Mouse (Mus musculus) spleen, adult 2 months (tissue): ENCODE results near the gene Mbnl1. TPM values are rescaled to one million over a fixed set of nuclear protein-coding genes. Genes with fewer than 3 reads are reported as not detected.
A peak's percentile ranks its signal among the peaks of the same experiment; 100 is the strongest.

ENCODE experiments used
- DNase-seq, 2 experiments: peaks; one replicate each; pipeline versions ENCODE4 v3.0.0 to v3.0.0-alpha.2; 2012 to 2021; ENCODE audit warnings: low spot score in 2 of 2, low read depth in 1 of 2
- H3K27ac ChIP-seq: fragments of 200-500 bp; 2 replicates; pipeline ENCODE4 v1.5.1; 2012; ENCODE audit warnings: low read length, inconsistent platforms; ENCODE audit not compliant: insufficient read depth
- H3K27me3 ChIP-seq: fragments of 200-500 bp; 2 replicates; pipeline ENCODE4 v1.6.1; 2012; ENCODE audit warnings: mild to moderate bottlenecking, moderate library complexity, low read length, inconsistent platforms; ENCODE audit not compliant: control insufficient read depth, insufficient read depth
- H3K36me3 ChIP-seq: fragments of 200-500 bp; 2 replicates; pipeline ENCODE4 v1.6.1; 2012; ENCODE audit warnings: mild to moderate bottlenecking, low read length, inconsistent platforms; ENCODE audit not compliant: control insufficient read depth, insufficient read depth
- H3K4me1 ChIP-seq: fragments of 200-500 bp; 2 replicates; pipeline ENCODE4 v1.6.1; 2011; ENCODE audit warnings: inconsistent platforms; ENCODE audit not compliant: control insufficient read depth, insufficient read depth, insufficient read length
- H3K4me3 ChIP-seq: fragments of 200-500 bp; 2 replicates; pipeline ENCODE4 v1.5.1; 2011; ENCODE audit warnings: mild to moderate bottlenecking, inconsistent platforms; ENCODE audit not compliant: insufficient read depth, insufficient read length; ENCODE audit errors: extremely low read depth
- CTCF ChIP-seq: fragments of 200-500 bp; IDR thresholded peaks from 2 replicates; pipeline ENCODE4 v1.5.1; 2011; ENCODE audit warnings: mild to moderate bottlenecking, inconsistent platforms; ENCODE audit not compliant: insufficient read depth, insufficient read length, insufficient replicate concordance; ENCODE audit errors: extremely low read depth
- POLR2A ChIP-seq: fragments of 200-500 bp; IDR thresholded peaks from 2 replicates; pipeline ENCODE4 v1.6.1; 2011; ENCODE audit warnings: low read depth, low read length, inconsistent platforms
- WGBS: fragments of 180-500 bp; shearing (Covaris S2); methylation state at CpG from one replicate; pipeline ENCODE4 v1.1.7; 2018; 5-methylcytosine and 5-hydroxymethylcytosine counted together
- polyA plus RNA-seq: library from polyadenylated mRNA; depleted of rRNA; stranded (reverse); fragments of >200 nt; gene quantifications from 2 replicates; pipeline ENCODE4 v1.2.3, GENCODE M21; 2012

Mbnl1 gene
- polyA plus RNA-seq, 1 experiment, result 159 TPM

DNA sequence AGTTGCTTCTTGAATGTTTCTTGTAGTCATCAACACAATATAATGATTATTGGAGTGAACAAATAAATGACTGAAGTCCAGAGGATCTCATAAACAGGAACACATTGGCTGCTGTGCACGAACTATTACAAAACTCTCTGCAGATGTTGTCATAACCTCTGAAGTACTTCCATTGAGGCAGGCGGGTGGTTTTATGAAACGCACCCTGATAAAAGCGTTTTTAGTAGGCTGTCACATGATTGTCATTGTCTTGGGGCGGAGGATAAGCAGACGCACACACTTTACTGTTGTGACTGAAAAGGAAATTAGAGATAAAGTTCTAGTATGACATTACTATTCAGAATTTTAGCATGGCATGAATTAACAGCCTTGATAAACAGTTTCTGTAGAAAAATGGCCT is 131.6 kb downstream of the Mbnl1 start:
- H3K27ac ChIP-seq, result no peak overlapping the region
- H3K27me3 ChIP-seq, result no peaks in the 10 kb centered on the region
- H3K4me1 ChIP-seq, result no peaks in the 10 kb centered on the region; the same call in none of the 2 replicates
- WGBS, result 67% methylated on average over 6 of the region's 6 CpGs
- no peak for DNase-seq
- H3K36me3 ChIP-seq, result peaks cover 22% of the 10 kb centered on the region
- H3K4me3 ChIP-seq, result no peak overlapping the region
- TF ChIP-seq CTCF, result no peak
- TF ChIP-seq POLR2A, result no peak

- TF ChIP-seq POLR2A (no peak), CTCF (no peak)
- WGBS, result 39% methylated on average over 2 of the region's 2 CpGs
- H3K27me3 ChIP-seq, result no peaks in the 10 kb centered on the region
- no peak overlapping the region for H3K27ac ChIP-seq
- H3K4me1 ChIP-seq, result no peaks in the 10 kb centered on the region
- H3K4me3 ChIP-seq, result no peak overlapping the region
- DNase-seq, result peak in 1 of 2 experiments; percentile 14
- H3K36me3 ChIP-seq, result peaks cover 20% of the 10 kb centered on the region
Observed at GRCm38 (mm10) chr3:60608952-60609403, 136.3 kb downstream of the Mbnl1 start.

DNA sequence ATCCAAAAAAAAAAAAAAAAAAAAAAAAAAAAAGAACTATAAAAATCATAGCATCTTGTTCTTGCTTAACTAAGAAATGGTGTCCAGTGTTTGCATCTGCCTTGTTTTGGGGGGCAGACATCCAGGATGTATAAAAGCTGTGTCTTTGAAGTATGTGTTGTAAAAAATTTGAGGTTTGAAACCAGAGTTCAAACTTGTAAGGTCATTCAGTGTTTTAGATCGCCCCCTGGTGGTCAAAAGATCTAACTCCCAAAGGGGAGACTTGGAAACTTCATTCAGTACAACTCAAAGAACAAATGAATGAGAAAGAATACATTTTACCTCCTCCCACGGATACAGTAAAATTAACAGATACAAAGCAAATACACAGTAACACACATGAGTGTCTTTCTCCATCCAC is 139.2 kb downstream of the Mbnl1 start:
- no peaks in the 10 kb centered on the region; the same call in 1 of the 2 replicates for H3K4me1 ChIP-seq
- DNase-seq, result peak; percentile 49 to 57

GRCm38 (mm10) chr3:60613121-60613520 is 140.5 kb downstream of the Mbnl1 start:
- WGBS, result 90% methylated on average over 7 of the region's 7 CpGs

More for the DNA sequence above, 139.2 kb downstream of the Mbnl1 start:
- TF ChIP-seq CTCF (no peak), POLR2A (no peak)
- H3K4me3 ChIP-seq, result no peak overlapping the region
- WGBS, result 25% methylated on average over 2 of the region's 2 CpGs
- H3K27me3 ChIP-seq, result no peaks in the 10 kb centered on the region
- H3K27ac ChIP-seq, result no peak overlapping the region
- H3K36me3 ChIP-seq, result peaks cover 16% of the 10 kb centered on the region

DNA sequence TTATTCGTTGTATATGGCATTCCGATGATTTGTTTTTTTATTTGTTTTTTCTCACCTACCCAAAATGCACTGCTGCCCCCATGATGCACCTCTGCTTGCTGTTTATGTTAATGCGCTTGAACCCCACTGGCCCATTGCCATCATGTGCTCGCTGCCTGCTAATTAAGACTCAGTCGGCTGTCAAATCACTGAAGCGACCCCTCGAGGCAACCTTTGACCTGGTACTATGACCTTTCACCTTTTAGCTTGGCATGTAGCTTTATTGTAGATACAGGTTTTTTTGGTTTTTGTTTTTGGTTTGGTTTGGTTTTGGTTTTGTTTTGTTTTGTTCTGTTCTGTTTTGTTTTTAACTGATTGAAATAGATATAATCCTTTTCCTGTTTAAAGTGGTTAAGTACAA is 141.9 kb downstream of the Mbnl1 start:
- TF ChIP-seq POLR2A, result no peak
- no peak for TF ChIP-seq CTCF
- WGBS, result 92% methylated on average over 7 of the region's 7 CpGs
- Histone ChIP-seq H3K4me3 (no peak overlapping the region), H3K27me3 (no peaks in the 10 kb centered on the region), H3K36me3 (peaks cover 17% of the 10 kb centered on the region), H3K27ac (no peak overlapping the region), H3K4me1 (no peaks in the 10 kb centered on the region; the same call in 1 of the 2 replicates)
- no peak for DNase-seq

More at GRCm38 (mm10) chr3:60613121-60613520, 140.5 kb downstream of the Mbnl1 start:
- Histone ChIP-seq H3K4me1 (no peaks in the 10 kb centered on the region; the same call in 1 of the 2 replicates), H3K4me3 (no peak overlapping the region), H3K36me3 (peaks cover 15% of the 10 kb centered on the region), H3K27ac (no peak overlapping the region), H3K27me3 (no peaks in the 10 kb centered on the region)
- DNase-seq, result no peak
- TF ChIP-seq CTCF (no peak), POLR2A (no peak)

- Histone ChIP-seq H3K4me1 (no peaks in the 10 kb centered on the region; the same call in 1 of the 2 replicates), H3K27me3 (no peaks in the 10 kb centered on the region), H3K36me3 (peaks cover 18% of the 10 kb centered on the region), H3K4me3 (no peak overlapping the region), H3K27ac (no peak overlapping the region; the same call in 1 of the 2 replicates)
- no peak for DNase-seq
- TF ChIP-seq CTCF (no peak), POLR2A (no peak)
- 72% methylated on average over 11 of the region's 11 CpGs for WGBS
Observed at GRCm38 (mm10) chr3:60615057-60615606, 142.5 kb downstream of the Mbnl1 start.

DNA sequence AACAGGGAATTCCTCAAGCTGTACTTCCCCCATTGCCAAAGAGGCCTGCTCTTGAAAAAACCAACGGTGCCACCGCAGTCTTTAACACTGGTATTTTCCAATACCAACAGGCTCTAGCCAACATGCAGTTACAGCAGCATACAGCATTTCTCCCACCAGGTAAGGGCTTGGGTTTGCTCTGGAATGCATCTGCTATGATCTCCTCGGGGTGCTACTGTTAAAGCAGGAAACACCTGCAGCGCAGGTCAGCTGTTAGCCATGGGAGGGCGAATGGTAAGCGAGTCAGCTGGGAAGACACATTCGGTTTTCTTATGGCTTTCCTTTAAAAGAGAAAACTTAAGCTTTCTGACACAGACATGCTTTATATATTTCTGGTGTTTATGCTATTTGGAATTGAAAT is 143.0 kb downstream of the Mbnl1 start:
- peaks cover 20% of the 10 kb centered on the region for H3K36me3 ChIP-seq
- no peaks in the 10 kb centered on the region; the same call in 1 of the 2 replicates for H3K4me1 ChIP-seq
- no peaks in the 10 kb centered on the region for H3K27me3 ChIP-seq
- no peak overlapping the region for H3K4me3 ChIP-seq
- TF ChIP-seq CTCF (no peak), POLR2A (no peak)
- no peak overlapping the region; the same call in 1 of the 2 replicates for H3K27ac ChIP-seq
- DNase-seq, result no peak
- 47% methylated on average over 7 of the region's 7 CpGs for WGBS
